Mouse (Mus musculus): ENCODE measurements around the gene Nat8f1.
"Not testable (repeated sequence)": the region's sequence is repeated elsewhere in the genome, so short reads cannot be mapped to it uniquely, and the experiment has no call there.

Nat8f1 gene

DNA sequence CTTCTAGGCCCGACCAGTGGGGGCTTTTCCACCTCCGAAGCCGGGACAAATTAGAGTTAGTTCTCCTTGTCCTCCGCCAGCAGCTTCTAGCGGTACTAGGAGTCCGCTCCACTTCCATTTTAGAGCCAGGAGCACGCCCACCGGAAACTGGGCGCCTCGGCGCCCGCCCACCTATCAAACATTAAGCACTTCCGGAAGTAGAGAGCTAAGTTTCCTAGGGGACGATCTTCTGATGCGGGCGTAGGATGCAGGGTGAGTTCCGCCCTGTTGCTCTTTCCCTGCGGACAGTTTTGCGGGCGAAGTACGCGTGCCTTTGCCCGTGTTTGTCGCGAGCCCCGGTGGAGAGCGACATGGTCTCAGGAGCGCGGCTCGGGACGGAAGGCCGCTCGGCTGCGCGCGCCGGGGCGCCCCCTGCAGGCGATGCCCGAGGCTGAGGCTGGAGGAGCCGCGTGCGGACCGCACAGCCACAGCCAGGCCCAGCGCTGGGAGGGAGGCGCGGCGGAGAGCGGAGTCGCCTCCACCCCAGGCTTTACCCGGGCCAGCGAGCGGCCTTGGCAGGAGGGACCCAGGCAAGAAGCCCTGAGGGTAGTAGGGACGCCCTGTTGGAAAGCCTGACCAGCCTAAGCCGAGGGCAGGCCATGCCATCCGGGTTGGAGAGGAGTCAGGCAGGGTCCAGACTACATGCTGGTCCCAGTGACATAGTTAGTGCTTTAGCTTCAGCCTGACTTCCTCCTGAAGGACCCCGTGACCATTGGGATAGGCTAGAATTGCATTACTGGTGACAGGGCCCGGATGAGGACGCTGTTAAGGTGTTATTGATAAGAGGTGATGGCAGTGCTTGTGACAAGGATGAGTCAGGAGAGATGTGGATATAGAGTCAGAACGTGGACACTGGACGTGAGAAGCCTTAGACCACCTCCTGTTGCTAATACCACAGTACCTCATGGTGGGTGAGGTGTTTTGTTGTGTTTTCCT is at the start of gene Nat8f1:
Gene Nat8f1, minus strand, starts transcription at position 149 of the 975 bp plus-strand sequence.
- DNase-seq (ENCODE audit: low read depth, low spot score): peak; percentile 88

DNA sequence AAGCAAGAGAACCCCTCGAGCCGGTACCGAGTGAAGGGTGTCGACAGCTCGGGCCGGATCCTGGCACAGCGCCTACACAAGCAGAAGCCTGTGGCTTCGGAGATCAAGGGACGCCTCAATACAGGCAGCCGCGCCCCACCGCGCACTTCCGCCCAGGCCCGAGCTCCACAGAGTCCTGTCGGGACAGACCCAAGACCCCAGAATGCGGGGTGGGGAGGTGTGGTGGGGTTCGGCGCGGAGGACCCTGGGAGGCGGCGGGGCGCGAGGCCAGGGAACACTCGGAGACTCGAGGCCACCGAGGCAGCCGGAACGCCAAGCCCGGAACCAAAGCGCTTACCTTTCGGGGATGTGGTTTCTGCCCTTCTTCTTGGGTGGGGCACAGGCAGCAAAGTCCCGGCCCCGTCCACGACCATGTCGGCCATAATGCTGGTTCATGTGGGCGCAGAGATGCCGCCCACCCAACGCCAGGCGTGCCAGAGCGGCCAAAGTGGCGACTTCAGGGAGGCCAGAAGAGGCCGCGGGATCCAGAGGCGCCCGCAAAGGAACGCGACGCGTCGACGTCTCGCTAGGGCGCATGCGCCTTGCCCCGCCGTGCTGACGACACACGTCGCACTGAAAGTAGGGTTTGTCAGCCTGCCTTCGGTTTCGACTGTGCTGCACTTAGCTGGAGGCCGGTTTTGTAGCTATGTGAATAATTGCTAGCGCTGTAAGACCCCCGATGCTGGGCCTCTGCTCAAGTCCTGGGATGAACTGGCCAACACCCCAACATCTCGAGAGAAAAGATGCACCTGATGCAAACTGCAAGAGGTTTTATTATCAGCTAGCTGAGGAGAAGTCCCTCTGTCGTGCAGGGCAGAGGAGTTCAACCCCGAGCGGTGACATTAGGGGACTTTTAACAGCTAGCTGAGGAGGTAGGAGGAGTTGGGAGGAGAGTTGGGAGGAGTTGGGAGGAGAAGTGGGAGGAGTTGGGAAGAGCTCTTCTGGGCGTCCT is 45.9 kb upstream of the Nat8f1 start, which contains the start of gene Dusp11:
Gene Dusp11, minus strand, starts transcription at position 567 of the 991 bp plus-strand sequence.
- peak; percentile 90 for DNase-seq (ENCODE audit: low read depth, low spot score)

DNA sequence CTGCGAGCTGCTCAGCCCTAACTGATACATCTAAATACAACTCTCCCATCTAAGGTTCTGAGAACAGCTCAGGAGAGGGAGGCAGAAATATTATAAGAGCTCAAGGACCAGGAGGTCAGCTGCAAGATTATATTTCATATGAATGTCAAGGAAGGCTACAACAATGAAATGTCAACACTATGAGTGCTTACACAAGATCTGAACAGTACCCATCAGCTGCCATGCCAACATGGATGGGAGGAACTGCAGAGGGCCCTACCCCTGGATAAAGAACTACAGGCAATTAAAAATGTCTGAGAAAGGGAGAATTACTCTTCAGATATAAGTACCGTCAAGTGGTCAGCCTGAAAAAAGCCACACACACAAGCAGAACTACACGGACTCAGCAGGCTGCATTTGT is 42.1 kb upstream of the Nat8f1 start:
- DNase-seq (ENCODE audit: low read depth, low spot score): no peak

DNA sequence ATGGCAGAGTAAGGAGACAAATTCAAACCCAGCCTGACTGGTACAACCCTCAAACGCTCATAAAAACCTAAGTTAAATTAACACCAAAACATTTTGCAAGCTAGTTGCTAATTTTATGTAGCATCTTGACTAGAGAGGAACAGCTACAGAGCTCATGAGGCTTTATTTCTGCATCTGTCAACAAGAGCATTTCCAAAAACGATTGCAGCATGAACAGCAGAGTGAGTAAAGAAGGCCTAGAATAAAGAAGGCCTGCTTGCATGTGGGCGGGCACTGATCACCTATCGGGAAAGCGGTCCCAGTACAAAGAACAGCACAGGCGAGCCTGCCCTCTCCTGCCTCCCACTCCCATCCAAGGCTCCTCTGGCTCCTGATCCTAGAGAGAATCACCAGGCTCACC is 33.1 kb upstream of the Nat8f1 start:
- peak; percentile 50 for DNase-seq (ENCODE audit: low read depth, low spot score)

DNA sequence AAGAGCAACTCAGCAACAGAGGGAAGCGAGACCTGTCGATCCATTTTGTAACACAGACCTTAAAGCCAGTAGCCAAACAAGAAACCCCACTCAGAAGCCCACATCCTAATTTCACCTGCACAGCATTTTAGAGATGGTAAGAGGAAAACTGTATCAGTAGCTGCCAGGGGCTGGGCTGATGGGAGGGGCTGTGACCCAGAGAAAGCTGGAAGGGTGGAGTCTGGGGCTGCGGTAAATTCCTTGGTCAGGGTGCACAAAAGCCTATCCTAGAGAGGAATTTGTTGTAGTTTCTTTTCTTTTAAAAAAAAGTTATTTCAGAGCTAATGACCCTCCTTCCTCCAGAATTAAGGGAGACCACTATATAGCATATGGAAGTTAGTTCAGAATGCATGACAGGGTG is 27.0 kb upstream of the Nat8f1 start:
- DNase-seq (ENCODE audit: low read depth, low spot score): no peak

DNA sequence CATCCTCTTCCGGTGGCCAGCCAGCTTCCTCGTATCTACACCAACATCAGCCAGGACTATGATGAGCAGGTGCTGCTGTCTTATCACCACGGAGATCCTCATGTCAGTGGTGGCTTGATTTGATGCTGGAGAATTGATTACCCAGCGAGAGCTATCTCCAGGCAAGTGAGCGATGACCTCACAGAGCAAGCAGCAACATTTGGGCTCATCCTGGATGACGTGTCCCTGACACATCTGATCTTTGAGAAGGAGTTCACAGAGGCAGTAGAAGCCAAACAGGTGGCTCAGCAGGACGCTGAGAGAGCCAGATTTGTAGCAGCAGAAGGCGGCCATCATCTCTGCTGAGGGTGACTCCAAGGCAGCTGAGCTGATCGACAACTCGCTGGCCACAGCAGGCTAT is 23.2 kb upstream of the Nat8f1 start:
- no peak for DNase-seq (ENCODE audit: low read depth, low spot score)

DNA sequence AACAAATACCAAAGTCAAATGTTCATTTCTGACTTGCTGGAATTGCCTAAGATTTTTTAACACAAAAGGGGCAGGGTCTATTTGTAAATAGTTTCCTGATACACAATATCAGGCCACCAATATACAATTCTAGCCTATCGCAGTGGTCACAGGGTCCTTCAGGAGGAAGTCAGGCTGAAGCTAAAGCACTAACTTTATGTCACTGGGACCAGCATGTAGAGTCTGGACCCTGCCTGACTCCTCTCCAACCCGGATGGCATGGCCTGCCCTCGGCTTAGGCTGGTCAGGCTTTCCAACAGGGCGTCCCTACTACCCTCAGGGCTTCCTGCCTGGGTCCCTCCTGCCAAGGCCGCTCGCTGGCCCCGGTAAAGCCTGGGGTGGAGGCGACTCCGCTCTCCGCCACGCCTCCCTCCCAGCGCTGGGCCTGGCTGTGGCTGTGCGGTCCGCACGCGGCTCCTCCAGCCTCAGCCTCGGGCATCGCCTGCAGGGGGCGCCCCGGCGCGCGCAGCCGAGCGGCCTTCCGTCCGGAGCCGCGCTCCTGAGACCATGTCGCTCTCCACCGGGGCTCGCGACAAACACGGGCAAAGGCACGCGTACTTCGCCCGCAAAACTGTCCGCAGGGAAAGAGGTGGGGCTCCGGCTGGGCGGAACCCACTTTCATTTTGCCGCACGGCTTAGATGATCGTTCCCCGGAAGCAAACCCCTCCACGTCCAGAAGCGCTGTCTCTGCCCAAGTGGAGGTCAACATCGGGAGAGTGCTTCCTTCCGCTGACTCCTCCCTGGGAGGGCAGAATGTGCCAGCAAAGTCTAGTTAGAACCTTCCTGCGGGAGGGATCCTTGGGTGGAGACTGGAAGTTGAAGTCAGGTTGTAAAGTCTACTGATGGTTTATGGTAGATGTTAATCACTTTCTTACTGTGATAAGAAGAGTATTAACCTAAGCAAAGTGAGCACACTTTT is 21.3 kb upstream of the Nat8f1 start:
- peak; percentile 78 for DNase-seq (ENCODE audit: low read depth, low spot score)

DNA sequence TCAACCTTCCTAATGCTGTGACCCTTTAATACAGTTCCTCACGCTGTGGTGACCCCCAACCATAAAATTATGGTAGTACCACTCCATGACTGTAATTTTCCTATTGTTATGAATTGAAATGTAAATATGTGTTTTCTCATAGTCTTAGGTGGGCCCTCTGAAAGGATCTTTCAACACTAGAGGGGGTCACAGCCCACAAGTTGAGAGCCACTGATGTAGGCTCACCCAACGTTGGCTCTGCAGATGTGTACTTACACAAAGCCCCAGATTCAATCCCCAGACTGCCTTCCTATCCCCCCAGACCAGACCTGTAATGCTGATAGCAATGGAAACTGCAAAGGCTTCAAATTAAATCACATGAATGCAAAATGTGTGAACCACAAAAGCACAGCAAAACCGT is 20.2 kb upstream of the Nat8f1 start:
- DNase-seq (ENCODE audit: low read depth, low spot score): no peak

DNA sequence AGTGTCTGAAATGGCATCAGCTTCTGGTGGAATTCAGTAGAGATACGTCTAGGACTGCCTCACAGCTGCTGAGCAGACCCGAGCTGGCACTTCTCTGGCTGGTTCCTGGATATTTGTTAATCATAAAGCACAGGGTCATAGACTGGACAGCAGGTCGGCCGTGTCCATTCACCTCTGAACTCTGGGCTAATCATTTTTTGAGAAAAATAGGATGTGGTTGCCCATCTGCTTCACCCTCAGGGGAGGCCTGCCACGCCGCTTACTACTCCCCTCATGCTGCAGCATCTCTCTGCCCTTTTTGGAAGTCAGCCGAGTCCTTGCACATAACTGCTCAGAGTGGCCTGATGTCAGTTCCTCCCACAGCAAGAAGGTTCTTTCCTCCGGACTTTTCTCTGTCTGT is 18.6 kb upstream of the Nat8f1 start:
- no peak for DNase-seq (ENCODE audit: low read depth, low spot score)

DNA sequence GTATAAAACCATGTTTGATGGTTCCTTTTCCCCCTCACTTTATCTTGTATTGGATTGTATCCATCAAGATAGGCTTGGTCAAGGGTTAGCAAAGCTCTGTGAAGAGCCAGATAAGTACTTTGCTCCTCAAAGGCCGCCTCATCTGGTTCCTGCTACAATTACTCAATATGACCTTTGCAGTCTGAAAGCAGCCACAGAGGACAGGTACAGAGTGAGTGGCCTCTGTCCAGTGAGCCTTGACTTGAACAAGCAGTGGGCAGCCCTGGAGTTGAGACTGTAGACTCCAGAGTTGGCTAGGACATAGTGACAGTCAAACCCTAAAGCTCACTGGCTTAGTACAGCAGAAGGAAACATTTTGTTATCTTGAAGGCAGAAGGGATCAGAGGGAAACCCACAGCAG is 13.8 kb upstream of the Nat8f1 start:
- no peak for DNase-seq (ENCODE audit: low read depth, low spot score)

DNA sequence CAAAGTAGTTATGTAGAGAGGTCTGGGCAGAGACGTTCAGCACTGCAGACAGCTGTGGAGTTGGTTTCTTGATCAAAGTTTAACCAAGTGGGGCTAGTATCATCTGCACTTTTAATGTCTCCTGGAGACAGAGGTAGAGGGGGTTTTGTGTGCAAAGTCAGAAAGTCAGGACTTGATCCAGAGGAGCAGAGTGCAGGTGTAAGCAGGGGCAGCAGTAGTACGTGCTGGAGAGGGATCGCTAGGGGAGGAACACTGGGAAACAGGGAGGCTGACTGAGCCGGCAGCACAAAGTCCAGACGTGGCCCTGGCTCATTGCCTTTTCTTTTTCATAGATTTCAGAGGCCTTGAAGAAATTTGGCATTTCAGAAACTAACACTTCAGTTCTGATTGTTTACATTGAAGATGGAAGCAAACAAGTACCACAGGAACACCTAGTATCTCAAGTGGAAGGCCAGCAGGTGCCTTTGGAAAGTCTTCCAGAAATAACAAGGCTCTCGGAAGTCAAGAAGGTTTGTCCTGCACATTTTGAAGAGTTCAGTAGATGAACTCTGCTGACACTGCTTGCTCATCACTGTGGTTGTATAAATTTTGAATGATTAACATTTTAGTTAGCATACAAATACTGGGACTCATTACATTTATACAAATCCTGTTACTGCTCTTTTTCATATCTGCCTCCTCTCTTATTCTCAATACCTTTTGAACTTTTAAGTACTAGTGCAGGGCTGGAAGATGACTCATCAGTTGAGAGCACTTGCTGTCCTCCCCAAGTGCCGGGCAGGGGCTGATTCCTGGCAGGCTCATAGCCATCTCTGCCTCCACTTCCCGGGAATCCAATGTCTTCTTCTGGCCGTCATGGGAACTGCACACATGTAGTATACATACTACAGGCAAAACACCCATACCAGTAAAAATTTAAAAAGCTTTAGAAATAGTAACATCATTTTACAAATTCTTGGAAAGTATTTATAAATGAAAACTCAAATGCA is 12.3 kb upstream of the Nat8f1 start:
- DNase-seq (ENCODE audit: low read depth, low spot score): no peak

DNA sequence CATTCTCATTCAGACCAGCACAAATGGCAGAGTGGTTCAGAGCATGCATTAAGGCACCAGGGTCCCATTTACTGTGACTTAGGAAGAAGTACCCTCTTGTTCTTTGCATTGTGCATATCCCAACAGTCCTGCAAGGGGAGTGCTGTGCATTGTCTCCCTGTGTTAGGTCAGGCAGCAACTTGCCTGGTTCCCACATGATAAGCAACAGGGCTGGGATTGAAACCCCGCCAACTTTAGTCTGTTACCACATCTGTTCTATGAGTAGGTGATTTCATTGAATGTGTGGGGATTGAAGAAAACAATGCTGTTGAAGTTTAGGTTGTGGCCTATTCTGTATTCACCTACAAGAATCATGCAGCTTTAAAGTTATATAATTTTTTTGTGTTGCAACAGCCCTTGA is 11.2 kb upstream of the Nat8f1 start:
- DNase-seq (ENCODE audit: low read depth, low spot score): no peak

DNA sequence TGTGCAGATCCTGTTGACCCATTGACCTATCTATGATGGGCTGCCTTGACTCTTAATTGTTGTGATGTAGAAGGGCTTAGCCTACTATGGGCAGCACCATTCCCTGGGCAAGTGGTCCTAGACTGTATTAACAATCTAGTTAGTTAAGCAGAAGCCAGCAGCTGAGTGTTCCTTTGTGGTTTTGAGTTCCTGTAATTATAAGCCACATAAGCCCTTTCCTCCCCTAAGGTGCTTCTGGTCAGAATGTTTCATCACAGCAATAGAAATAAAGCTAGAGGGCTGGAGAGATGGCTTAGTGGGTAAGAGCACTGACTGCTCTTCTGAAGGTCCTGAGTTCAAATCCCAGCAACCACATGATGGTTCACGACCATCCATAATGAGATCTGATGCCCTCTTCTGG is 8.2 kb upstream of the Nat8f1 start:
- DNase-seq (ENCODE audit: low read depth, low spot score): no peak

DNA sequence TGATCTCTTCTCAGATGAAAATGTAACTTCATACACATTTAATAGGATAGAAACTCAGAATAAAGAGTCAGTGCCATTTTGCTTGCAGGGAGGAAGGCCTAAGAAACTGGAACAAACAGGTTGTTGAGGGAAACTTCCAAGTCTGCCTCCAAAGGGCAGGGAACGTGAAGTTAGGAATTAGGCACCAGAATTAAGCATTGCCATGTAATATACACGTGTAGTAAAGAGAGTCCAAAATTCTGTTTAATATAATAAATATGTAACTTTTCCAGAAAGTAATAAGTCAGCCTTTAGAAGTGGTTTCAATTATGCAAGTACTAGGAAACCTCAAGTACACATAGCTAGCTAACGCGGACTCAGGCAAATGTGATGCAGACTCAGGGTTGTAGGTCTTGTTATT is 3.9 kb upstream of the Nat8f1 start:
- no peak for DNase-seq (ENCODE audit: low read depth, low spot score)

DNA sequence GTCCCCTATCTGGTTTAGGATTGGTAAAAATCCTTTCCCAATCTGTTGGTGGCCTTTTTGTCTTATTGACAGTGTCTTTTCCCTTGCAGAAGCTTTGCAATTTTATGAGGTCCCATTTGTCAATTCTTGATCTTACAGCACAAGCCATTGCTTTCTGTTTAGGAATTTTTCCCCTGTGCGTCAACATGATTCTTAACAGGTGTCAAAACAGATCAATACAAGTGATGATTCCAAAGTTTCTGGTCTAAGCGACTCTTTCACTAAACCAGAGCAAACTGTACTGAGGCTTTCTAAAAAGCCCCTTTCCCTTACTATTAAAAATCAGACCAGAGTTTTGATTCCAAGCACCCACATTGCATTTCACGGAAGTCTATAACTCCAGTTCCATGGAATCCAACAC is 2.9 kb upstream of the Nat8f1 start:
- DNase-seq (ENCODE audit: low read depth, low spot score): not testable (repeated sequence)

DNA sequence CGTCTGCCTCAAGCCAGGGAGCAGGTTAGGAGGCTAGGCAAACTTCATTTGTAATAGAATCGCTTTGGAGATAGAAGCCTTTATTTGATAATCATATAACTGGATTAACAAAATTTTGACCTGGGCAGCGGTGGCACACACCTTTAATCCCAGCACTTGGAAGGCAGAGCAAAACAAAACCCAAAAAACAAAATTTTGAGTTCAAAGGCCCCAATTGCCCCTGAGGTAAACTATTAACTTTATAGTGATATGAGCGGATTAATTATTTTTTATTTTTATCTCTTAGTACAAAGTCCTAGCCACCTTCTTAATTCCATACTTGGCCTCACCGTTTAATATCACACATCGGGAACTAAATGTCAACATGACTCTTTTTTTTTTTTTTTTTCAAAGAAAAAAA is 1.1 kb upstream of the Nat8f1 start:
- DNase-seq (ENCODE audit: low read depth, low spot score): no peak

DNA sequence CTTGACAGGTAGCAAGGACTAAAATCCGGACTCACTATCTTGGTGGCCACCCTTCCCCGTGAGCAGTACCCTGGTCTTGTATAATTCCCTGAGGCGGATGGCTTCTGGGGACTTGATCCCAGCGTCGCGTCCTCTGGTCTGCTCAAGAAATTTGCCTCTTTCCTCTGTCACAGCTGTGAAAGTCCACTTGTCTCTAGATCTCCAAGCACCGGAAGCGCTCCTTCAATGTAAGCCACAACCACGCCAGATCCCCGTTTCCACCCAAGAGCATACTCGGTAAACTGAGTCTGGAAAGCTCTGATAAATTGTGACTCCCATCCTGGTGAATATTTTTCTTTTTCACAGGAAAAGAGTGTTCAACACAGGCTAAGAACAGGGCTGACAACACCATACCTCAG is 347 bp downstream of the Nat8f1 start:
- DNase-seq (ENCODE audit: low read depth, low spot score): no peak

DNA sequence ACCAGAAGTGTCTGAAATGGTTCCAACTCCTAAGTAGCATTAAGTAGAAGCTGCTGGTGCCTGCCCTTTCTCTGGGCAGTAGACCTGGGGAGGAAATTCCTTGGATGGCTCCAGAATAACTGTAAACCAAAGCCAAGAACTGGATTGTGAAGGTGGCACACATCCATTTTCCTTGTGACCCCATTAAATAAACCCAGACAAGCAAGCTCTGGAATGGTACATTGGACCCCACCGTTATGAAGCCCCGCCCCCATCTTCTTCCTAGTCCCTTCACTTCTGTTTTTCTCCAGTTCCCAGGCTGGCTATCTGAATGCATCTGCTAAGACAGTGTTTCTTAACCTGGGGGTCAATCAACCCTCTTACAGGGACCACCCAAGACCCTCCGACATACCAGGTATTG is 3.9 kb downstream of the Nat8f1 start, which contains the start of gene Tprkb:
Gene Tprkb, plus strand, starts transcription at position 279 of the 400 bp plus-strand sequence.
- DNase-seq (ENCODE audit: low read depth, low spot score): no peak

DNA sequence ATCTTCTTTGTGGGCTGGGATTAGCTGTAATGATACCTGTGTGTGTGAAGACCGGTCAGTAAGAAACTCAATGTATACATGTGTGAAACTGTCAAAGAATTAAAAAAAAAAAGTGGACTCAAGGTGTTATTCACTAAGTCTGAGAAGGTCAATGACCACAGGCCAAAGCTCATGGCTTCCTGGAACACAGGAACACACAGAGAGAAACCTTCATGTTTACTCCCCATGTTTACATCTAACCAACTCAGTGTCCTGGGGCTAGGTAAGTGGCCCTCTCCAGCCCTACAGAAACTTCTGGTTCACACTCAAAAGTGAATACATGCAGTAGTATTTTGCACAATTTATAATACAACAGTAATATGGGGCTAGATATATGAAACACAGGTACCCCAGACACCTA is 5.8 kb downstream of the Nat8f1 start:
- no peak for DNase-seq (ENCODE audit: low read depth, low spot score)

DNA sequence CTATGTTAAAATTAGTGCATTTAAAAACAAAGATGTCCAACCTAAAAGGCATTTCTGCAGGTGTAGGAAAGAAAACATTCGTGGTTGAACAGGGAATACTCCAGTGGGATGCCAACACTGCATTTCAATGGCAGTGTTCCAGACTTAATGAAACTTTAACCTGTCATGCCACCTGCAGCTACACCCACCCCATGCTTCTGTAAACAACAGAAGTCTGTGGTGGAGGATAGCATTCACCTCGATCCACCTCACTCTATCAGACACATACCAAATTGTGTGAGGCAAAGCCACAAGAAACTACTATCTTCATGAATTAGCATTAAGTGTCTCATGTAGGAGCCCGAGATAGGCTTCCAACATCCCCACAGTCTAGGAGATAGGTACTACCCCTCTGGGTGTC is 7.1 kb downstream of the Nat8f1 start:
- no peak for DNase-seq (ENCODE audit: low read depth, low spot score)

Measured in telencephalon, adult 2 months (tissue).